Mouse (Mus musculus): ENCODE measurements around the gene Il23r.
A peak's percentile ranks its signal among the peaks of the same experiment; 100 is the strongest.
"Not testable (repeated sequence)": the region's sequence is repeated elsewhere in the genome, so short reads cannot be mapped to it uniquely, and the experiment has no call there.

The Il23r gene

DNA sequence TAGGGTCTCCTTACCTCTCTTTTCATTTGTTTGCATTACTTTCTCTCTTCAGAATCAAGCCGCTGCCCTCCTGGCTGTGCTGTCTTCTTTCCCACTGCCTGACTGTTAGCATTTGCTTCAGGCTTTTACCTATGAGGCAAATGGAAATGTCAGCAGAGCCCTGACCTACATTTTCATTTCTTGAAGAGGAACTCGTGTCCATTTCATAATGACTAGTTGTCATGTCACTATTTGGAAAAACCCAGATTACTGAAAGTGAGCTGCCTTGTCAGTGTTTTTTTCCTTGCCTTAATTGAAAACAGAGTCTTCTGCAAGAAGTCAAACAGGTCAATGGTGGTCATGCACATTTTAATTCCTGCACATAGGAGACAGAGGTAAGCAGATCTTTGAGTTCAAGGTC, at the start of gene Il23r:
Il23r (minus strand) TSS at position 101 of the 400 bp plus-strand sequence.
- DNase-seq (ENCODE audit: low read depth, low spot score): no peak

DNA sequence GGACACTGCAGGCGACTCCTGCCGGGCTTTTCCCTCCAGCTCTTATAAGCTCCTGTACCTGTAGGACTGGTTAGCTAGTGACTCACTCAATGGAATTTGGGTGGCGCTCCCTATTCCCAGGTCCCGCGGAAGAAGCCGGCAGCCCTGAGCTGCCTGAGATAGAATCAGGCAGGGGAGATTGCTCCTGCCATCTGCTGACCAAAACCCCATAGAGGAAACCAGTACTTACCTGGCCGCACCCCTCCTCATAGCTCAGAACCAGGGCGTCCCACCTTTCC, 44.1 kb upstream of the Il23r start, which contains the start of gene Tacstd2:
Tacstd2 (minus strand) TSS at position 20 of the 278 bp plus-strand sequence.
- DNase-seq (ENCODE audit: low read depth, low spot score): peak; percentile 62

DNA sequence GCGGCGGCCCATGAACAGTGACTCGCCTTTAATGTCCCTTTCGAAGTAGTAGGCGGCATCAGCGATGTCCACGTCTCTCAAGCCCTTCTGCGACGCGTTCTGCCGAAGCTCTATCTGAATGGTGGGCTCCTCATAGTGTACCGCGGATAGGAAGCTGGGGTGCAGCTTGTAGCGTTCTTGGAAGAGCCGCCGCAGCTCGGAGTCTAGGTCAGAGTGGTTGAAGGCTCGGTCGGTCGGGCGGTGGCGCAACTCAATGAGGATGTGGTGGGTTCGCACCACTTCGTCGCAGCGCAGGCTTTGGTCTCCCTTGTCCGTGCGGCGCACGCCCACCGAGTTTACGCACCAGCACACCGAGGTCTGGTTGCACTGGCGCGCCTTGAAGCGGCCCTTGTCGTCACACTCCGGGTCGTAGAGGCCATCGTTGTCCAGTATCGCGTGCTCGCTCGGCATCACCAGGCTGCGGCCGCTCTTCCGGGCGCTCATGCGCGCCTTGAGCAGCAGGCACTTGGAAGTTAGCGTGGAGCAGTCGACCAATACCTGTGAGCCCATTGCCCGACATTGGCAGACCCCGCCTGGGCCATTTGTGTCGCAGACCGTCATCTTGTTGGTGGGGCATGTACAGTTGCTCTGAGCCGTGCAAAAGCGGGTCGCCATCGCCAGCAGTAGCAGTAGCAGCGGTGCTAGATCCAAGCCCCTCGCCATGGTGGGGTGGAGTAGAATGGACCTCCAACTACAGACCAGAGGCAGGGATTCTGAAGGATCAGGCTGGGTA, 43.5 kb upstream of the Il23r start:
- DNase-seq (ENCODE audit: low read depth, low spot score): peak; percentile 64

DNA sequence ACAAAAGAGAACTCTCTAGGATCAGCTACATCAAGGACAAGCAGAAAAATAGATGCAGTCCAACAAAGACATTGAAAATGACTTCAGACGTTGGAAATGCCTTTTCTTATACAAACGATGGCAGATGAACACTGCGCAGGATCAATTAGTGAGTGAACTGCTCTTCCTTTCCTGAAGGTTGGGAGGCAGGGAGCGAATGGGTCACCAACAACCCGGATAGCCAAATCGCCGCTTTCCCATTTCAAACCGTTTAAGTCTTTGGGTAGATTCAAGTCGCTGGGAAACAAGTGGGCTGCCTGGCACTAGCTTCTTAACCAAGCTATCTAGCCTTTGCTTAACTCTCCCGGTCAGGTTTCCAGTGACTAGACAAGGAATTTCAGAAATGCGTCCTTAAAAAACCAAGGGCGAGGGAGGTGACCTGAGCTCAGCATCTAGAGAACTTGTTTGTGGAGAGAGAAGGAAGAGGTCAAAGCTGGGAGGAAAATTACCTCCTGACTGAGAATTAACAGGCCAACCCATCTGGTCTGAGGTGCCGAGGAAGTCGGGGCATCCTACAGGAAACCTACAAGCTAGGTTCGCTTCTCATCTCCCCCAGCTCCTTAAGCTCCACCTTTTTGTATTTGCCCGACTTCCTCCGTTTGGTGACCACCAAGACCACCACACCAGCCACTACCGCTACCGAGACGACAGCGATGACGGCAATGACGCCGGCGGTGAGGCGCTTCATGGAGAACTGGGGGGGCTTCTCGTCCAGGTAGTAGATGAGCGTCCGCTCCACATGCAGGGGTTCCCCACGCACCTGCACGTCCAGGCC, 42.7 kb upstream of the Il23r start:
- DNase-seq (ENCODE audit: low read depth, low spot score): peak; percentile 55

DNA sequence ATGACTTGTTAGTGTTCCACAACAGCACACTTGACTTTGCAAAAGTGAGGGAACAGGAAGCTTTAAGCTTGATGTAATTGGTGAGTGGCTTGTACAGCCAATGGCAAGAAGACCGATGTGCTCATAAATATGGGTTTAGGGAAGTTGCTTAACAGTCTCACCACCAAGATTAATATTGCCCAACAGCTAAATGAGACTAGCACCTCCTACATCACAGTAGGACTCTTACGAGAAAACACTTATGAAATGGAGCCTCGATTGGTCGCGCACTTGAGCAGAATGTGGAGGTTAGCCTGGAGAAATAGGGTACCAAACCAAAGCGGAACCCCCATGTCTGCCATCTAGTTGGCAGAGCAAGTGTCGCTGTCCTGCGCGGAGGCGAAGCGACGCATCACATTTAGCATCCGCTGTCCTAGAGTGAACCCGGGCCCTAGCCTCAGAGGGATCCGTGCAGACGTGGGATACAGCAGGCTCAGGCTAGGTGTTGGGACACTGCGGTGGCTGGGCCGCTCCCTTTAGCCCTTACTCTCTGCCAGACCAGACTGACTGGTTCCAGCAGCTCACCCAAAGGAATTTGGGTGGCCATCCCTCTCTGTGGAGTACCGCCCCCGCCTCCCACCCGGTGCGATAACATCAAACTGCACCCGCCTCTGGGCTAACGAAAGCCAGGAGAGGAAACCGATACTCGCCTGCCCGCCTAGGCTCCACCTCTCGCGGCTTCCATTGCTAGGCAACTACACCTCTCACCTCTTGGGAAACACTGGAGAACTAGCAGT, 41.2 kb upstream of the Il23r start:
- DNase-seq (ENCODE audit: low read depth, low spot score): peak; percentile 76

DNA sequence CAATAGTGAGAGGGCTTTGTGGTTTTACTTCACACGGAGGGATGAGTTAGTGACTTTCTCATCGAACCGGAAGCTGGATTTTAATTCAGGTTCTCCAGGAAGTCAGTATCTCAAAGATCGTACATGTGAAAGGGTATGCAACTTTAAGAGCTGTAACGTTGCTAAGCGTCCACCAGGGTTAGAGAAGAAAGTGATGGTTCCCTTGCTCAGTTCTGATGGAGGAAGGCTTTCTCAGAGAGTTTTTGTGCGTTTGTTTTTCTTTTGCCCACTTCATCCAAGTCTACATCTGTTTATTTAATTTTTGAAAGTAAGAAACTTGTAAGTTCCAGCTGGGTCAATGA, 40.1 kb upstream of the Il23r start:
- peak; percentile 29 for DNase-seq (ENCODE audit: low read depth, low spot score)

DNA sequence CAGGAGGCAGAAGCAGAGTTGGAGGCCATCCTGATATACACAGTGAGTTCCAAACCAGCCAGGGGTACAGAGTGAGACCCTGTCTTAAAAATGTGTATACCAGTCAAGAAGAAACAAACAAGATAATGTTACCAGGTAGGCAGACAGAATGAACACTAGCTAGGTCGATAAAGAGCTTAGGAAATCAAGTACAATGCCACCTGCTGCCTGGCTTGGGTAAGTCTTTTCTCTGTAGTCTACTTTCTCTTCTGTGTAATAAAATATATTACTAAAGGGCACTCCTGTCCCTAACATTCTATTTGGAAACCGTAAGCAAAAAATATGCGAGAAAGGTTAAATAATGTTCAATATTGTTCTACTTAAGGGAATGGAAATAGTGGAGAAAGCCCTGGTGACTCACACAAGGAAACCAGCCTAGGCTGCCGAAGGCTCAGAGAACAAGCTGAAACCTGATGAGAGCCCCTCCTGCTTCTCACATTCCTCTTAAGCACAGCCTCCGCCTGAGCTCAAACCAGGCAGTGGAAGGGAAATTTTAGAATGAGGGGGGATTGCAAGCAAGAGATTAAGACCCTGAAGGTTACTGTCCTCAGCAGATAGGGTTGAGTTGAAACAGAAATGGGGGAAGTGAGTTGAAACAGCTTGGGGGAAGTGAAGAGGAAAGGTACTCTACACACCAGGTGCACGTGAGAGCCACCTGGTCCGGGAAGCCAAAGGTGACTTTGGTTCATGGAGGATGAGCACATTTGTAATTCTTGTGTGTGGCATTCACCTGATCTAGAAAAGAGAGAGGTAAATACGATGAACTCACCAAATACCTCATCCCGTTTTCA, 39.6 kb upstream of the Il23r start:
- peak; percentile 17 for DNase-seq (ENCODE audit: low read depth, low spot score)

DNA sequence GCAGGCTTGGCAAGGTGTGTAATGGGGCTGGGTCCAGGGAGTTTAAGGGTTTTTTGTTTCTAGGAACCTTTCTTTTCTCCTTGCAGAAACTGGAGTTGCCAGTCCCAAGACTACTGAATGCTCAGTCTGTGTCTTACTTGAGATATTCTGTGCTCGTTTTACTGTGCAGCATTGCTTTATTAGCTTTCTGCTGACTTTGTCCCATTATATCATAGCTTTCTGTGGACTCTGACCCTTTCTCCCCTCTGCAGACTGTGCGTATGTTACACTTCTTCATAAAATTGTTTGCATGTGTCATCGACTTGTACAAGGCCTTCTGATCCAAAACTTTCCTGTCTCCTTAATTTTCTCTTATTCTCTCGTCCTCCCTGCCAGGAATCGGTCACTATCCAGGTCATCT, 34.7 kb upstream of the Il23r start:
- DNase-seq (ENCODE audit: low read depth, low spot score): no peak

DNA sequence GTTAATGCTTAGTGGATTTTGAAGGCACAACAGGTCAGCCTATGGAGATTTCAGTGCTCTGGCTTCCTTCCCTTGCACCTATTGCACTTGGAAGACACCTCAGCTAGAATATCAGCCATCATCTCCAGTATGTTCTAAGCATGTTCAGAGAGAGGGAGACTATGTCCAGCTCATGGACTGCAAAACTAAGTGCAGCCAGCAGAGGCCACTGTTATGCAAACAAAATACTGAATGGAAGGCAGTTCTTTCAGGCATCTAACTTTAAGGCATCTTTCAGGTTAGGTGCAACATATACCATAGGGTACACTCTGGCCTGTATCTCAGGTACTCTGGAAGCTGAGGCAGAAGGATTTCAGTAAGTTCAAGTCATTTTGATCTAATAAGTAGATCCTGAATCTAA, 19.1 kb upstream of the Il23r start:
- DNase-seq (ENCODE audit: low read depth, low spot score): peak; percentile 46

DNA sequence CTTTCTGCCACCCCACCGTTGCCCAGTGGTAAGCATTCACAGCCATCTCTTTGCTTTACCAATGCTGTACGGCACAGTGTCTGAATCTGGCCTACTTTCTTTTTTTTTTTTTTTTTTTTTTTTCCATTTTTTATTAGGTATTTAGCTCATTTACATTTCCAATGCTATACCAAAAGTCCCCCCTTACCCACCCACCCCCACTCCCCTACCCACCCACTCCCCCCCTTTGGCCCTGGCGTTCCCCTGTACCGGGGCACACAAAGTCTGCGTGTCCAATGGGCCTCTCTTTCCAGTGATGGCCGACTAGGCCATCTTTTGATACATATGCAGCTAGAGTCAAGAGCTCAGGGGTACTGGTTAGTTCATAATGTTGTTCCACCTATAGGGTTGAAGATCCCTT, 10.3 kb upstream of the Il23r start:
- not testable (repeated sequence) for DNase-seq (ENCODE audit: low read depth, low spot score)

DNA sequence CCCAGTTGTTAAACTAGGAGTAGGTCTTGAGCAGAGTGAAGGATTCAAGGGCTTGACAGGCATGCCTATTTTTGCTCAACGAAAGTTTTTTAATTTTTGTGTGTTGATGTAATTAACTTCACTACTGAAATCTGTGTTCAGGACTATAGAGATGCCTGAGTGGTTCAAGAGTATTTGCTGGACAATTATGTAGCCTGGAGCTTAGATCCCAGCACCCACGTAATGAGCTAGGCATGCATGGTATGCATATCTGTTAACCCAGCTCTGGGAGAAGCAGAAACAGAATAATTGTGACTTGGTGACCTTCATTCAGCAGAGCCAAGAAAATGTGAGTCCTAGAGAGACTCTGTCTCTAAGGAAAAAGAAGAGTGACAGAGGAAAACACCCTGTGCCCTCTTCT, 10.6 kb downstream of the Il23r start:
- DNase-seq (ENCODE audit: low read depth, low spot score): peak; percentile 12

DNA sequence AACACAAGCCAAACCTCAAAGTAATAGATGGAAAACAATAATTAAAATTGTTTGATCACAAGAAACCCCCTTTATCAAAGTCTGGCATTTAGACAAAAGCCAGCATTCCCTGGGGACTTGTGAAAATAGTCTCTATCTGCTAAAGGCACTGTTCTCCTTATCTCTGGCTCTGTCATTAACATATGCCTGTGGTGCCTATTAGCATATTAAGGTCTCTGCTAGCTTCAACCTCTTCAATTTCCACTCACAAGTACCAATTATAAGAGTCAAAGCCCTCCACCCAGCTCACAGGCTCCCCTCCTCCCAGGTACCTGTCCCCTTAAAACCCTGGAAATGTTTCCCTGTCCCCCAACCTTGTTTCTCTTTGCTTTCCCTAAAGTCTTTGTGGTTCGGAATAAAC, 20.4 kb downstream of the Il23r start:
- DNase-seq (ENCODE audit: low read depth, low spot score): no peak

DNA sequence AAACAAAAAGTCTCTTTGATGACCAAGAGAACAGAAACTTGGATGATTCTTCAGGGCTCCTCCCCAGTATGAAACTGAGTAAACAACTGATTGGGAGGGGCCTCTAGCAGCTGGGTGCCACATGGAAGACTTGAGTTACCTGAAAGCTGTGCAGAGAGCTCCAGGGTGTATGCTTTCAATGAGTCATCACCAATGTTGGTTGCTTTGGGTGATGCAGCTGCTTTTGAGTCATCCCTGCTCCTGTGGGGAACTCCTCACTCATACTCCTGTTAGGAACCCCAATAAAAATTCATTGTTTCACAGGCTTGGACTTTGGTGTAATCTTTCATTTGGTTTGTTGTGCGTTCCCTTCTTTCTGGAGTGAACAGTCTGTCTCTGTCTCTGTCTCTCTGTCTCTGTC, 32.2 kb downstream of the Il23r start:
- DNase-seq (ENCODE audit: low read depth, low spot score): no peak

DNA sequence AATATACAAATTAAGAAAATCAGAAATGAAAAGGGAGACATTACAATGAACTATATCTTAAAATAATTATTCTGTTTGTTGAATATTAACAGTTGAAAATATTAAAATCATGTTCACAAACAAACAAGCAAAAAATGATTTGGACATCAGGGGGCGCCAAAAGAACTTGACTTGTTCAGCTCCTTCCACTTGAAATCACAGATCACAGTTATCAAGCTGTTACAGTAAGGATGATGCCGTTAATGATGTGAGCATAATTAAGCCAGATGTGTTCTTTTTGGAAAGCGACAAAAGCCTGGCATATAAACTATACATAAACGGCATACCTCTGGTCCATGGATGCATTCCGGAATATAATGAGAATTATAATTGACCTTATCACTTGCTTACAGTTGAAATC, 40.3 kb downstream of the Il23r start:
- DNase-seq (ENCODE audit: low read depth, low spot score): no peak

DNA sequence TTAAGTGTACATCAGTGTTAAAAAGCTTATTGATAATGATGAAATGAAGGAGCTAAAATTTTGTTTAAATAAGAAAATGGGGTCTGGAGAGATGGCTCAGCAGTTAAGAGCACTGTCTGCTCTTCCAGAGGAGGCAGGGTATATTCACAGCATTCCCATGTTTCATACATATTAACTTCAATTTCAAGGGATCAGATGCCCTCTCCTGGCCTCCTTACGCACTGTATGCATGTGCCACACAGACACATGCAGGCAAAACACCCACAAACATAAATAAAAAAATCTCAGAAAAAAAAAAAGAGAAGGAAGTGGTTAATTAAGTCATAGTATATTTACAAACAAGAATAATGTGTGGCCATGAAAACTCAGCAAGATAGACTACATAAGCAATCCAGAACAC, 45.8 kb downstream of the Il23r start:
- no peak for DNase-seq (ENCODE audit: low read depth, low spot score)

DNA sequence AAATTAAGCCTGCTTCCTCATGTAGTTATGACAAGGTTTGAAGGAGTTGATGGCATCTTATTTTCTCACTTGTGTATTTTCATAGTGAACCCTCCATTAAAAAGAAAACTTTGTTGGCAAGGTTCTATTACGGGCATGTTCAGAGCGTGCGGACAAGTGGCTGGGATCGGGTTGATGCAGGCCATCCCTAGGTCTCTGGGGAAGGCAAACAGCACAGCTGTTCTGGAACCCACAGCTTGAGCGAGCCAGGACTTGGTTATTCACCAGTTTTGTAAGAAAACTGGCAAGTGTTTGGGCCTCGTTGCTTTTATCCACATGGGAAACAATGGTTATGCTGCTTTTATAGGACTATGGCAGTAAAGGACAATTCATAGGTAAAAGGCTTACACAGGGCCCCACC, 48.5 kb downstream of the Il23r start:
- DNase-seq (ENCODE audit: low read depth, low spot score): no peak

DNA sequence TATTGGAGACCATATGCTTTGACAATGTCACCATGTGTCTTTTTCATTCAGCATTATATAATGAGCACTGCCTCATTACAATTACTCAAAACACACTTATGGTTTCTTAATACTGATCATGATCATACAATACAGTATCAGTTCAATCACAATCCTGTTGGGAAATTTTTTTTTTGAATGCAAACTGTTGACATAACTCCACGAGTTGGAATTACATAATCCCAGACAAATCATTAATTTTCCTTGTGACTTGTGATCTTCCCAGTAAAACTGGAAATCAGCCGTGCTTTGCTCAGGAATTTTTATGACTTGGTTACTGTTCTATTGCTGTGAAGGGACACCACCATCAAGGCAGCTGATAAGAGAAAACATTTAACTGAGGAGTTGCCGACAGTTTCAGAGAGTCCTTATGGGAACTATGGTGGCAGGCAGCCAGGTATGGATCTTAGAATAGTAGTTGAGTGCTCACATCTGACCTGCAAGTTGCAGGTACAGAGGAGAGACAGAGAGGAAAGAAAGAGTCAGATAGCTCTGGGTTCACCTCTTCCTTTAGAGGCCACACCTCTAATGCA, 53.8 kb downstream of the Il23r start:
- DNase-seq (ENCODE audit: low read depth, low spot score): no peak

DNA sequence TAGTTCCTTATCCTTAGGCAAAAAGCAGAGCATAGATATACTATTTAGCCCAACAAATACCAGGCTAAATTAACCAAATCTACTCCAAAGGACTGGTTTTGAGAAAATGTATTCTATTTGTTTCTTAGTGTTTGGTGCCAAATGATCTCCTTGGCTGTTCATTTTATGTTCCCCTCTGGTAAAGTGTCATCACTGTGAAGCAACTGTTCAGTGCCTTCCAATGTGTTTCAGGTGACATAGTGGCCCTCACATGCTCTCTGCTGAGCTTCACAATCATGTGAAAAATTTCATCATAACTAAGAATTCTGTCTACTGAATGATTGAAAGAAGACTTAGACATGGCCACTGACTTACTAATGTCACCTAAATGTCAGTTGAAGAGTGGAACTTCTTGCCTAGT, 54.6 kb downstream of the Il23r start:
- no peak for DNase-seq (ENCODE audit: low read depth, low spot score)

DNA sequence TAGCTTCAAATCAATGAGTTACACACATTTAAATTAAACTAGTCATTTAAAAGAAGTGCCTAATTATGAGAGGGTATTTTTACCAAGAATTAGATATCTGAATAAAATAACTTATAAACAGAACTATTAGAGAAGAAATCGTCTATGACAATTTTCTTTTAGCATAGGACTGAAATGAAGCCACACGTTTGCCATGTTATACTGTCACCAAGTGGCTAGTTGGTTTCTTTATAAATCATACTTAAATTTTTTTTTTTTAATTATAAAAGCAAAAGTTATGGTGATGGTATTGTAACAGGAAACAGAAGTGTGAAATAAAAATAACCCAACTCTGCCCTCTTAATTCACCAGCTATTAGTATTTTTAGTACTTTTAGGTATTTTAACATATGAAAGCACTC, 55.4 kb downstream of the Il23r start:
- no peak for DNase-seq (ENCODE audit: low read depth, low spot score)

DNA sequence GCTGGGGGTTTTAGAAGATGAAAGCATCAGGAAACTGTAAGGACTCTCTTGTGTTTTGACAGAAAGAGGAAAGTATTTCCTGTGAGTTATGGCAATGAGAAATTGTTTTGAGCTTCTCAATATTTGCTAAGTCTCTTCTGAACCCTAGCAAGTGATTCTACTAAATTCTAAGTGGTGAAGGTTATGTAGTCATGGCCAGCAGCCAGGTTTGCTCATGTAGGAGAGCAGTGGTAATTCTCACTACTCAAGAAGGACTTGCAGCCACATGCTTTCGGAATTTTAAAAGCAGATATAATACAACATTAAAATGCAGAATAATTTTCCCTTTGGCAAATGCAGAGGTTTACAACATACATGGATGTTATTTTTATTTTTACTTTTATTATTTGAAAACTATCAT, 55.9 kb downstream of the Il23r start:
- no peak for DNase-seq (ENCODE audit: low read depth, low spot score)

DNA sequence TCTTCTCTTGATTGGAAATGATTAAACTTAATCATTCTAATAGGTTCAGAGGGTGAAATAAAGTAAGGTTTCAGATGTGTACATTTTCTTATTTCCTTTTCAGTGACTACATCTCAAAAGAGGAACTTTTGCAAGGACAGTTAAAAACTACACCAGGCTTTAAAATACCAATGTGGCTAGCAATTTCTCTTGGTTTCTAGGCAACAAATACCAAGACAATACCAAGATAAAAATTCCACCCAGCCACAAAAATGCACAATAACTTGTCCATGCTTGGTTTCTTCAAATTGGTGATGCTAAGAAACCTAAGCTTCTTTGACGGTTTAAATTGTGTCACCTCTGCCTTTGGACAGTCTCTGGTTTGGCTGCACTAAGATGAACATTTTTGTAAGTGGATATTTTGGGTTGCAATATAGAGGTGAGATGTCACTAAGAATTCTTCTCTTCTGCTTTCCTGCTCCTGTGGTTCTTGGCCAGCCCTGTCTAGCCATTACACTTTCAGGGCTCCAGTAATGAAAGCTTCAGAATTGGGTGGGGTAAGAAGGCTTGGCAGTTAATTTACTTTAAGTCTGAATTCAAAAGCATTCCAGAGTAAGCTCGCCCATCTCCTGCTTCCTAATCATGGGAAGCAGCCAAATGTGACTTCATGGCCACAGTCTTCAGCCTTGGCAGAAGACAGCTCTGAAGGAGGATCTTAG, 56.8 kb downstream of the Il23r start:
- no peak for DNase-seq (ENCODE audit: low read depth, low spot score)

Data from R1 (cell line).